Mouse (Mus musculus) G1E (cell line): Measurements from ENCODE around the gene Agap2.

Experiments
- CTCF ChIP-seq: IDR thresholded peaks from 2 replicates; pipeline ENCODE4 v1.5.1; 2012; ENCODE audit warnings: low read depth, low read length, inconsistent platforms, mixed read lengths
- GATA1 ChIP-seq: IDR thresholded peaks from 2 replicates; pipeline ENCODE4 v1.6.1; 2012; ENCODE audit warnings: borderline replicate concordance, low read length, inconsistent platforms, mixed read lengths
- GATA2 ChIP-seq: IDR thresholded peaks from 2 replicates; pipeline ENCODE4 v1.6.1; 2012; ENCODE audit warnings: low read depth, low read length, inconsistent platforms, borderline replicate concordance
- POLR2AphosphoS5 ChIP-seq: IDR thresholded peaks from 2 replicates; pipeline ENCODE4 v1.6.1; 2012; ENCODE audit warnings: low read depth, low read length, inconsistent platforms; ENCODE audit not compliant: insufficient replicate concordance
- TAL1 ChIP-seq: conservative IDR thresholded peaks from 2 replicates; pipeline ENCODE4 v1.6.1; 2012; ENCODE audit warnings: low read depth, low read length, inconsistent platforms, mixed read lengths

DNA sequence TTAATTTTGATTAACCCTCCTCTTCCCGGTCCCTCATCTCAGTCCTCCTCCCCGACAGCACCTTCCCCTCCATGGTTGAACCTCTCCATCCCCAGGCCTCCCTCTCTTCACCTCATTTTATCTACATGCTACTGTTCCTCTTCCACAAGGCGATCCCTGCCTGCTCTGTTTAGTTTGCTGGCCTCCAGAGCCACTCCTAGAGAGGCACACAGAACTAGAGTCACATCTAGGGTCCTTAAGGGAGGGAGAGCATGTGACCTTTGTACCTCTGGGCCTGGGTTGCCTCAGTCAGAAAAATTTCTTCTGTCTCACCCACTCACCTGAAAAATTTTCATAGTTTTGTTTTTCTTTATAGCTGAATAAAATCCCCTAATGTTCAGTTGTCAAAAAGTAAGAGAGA, 62.8 kb downstream of the Agap2 start:
- no peak for TF ChIP-seq CTCF
- no peak for TF ChIP-seq GATA1
- no peak for TF ChIP-seq POLR2AphosphoS5
- TF ChIP-seq TAL1, result no peak
- no peak for TF ChIP-seq GATA2
